Mouse (Mus musculus) NIH3T3 (cell line): Measurements from ENCODE around the gene Defb25.

Source experiments
- DNase-seq: peaks from one replicate; pipeline ENCODE4 v3.0.0-alpha.2; 2012; ENCODE audit warnings: low read depth

The Defb25 gene

GRCm38 (mm10) chr2:152626774-152627591 is 4.1 kb upstream of the Defb25 start, which contains the start of gene Rem1:
Rem1 (plus strand) TSS chr2:152626951.
- DNase-seq = no peak

- DNase-seq = no peak
Measured at GRCm38 (mm10) chr2:152625256-152625655, 2.4 kb upstream of the Defb25 start.

GRCm38 (mm10) chr2:152624566-152624965 is 1.7 kb upstream of the Defb25 start:
- DNase-seq = no peak

GRCm38 (mm10) chr2:152622151-152622550 is 702 bp downstream of the Defb25 start:
- DNase-seq = no peak

- DNase-seq = no peak
Measured at GRCm38 (mm10) chr2:152620367-152621134, 2.3 kb downstream of the Defb25 start.

- DNase-seq = peak; percentile 54
Measured at GRCm38 (mm10) chr2:152617374-152617773, 5.5 kb downstream of the Defb25 start.

GRCm38 (mm10) chr2:152616470-152616869 is 6.4 kb downstream of the Defb25 start:
- no peak for DNase-seq

GRCm38 (mm10) chr2:152615563-152615962 is 7.3 kb downstream of the Defb25 start:
- DNase-seq = peak; percentile 91

- no peak for DNase-seq
Measured at GRCm38 (mm10) chr2:152612193-152612592, 10.7 kb downstream of the Defb25 start.

- DNase-seq = no peak
Measured at GRCm38 (mm10) chr2:152608719-152609118, 14.1 kb downstream of the Defb25 start.

GRCm38 (mm10) chr2:152607746-152608145 is 15.1 kb downstream of the Defb25 start:
- DNase-seq = no peak

GRCm38 (mm10) chr2:152604057-152604456 is 18.8 kb downstream of the Defb25 start, which contains the start of gene Defb36:
Defb36 (plus strand) TSS chr2:152604327.
- peak; percentile 52 for DNase-seq

GRCm38 (mm10) chr2:152601275-152601960 is 21.4 kb downstream of the Defb25 start:
- no peak for DNase-seq

- DNase-seq = no peak
Measured at GRCm38 (mm10) chr2:152600076-152600475, 22.8 kb downstream of the Defb25 start.

GRCm38 (mm10) chr2:152599299-152599698 is 23.6 kb downstream of the Defb25 start, which contains the start of gene Defb45:
Defb45 (minus strand) TSS chr2:152599399.
- DNase-seq = no peak

GRCm38 (mm10) chr2:152589021-152589420 is 33.8 kb downstream of the Defb25 start:
- no peak for DNase-seq

- no peak for DNase-seq
Measured at GRCm38 (mm10) chr2:152588450-152588849, 34.4 kb downstream of the Defb25 start.

- DNase-seq = peak; percentile 50
Measured at GRCm38 (mm10) chr2:152586926-152587560, 35.8 kb downstream of the Defb25 start.

- no peak for DNase-seq
Measured at GRCm38 (mm10) chr2:152580612-152581011, 42.2 kb downstream of the Defb25 start.

- no peak for DNase-seq
Measured at GRCm38 (mm10) chr2:152580107-152580506, 42.7 kb downstream of the Defb25 start, which contains the start of gene Defb19. Defb19 (minus strand) TSS chr2:152580312.

GRCm38 (mm10) chr2:152573484-152573883 is 49.4 kb downstream of the Defb25 start:
- no peak for DNase-seq
